Mouse (Mus musculus) activated CD4-positive, CD25-positive, alpha-beta regulatory T cell, adult 4 months (primary cell): ENCODE data around the gene Lrrc38. TPM values are rescaled to one million over a fixed set of nuclear protein-coding genes. Genes with fewer than 3 reads are reported as not detected.
"Not testable (repeated sequence)": the region's sequence is repeated elsewhere in the genome, so short reads cannot be mapped to it uniquely, and the experiment has no call there.

Experiments used
- ATAC-seq: one replicate; pipeline ENCODE4 v1.8.0; 2017
- polyA plus RNA-seq, 2 experiments: library from polyadenylated mRNA; unstranded; fragments of 100-300 nt; shearing (Covaris generic); gene quantifications; one replicate each; pipeline ENCODE4 v1.2.1; 2017

Lrrc38 gene
- not detected for polyA plus RNA-seq

DNA sequence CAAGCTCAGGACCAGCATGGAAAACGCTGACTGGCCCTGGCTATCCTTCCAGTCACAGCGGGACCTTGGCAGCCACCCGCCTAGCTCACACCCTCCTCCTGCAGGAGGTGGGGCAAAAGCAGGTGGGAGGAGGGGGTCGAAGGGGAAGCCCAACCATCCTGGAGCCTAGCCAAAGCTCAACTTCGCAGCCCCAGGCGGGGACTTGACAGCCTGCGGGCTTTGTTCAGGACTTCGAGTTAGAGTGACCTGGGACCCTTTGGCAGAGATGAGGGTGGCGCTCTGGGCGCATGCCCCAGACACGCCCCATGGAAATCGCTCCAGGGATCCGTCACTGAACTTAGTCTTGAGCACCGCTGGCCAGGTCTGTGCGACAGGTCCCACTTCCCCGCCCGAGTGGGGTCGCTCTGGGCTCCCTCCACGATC, at the start of gene Lrrc38:
TSS of gene Lrrc38 (plus strand) at position 274 of the 423 bp plus-strand sequence.
- no peak for ATAC-seq

DNA sequence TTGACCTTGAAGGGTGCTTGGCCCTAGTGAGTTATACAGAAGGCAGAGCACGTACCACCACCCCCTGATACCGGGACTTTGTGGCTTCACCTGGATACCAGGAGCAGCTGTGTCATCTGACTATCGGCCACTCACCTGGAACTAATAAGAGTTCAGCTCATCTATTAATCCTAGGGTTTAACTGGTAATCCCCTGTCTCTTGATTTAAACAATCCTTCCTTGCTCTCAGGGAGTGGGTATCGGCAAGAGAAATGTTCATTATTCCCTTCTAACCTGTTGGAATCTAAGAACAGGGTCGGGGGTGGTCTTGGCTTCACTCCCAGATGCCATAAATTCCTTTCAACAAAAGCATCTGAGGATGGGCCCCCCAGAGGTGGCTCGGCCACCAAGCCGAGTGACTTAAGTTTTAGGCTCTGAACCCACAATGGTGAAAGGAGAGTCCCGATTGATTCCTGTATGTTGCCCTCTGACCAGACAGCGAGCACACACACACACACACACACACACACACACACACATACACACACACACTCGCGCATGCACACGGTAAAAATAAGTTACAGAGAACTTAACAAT, 49.4 kb upstream of the Lrrc38 start:
- ATAC-seq: no peak

DNA sequence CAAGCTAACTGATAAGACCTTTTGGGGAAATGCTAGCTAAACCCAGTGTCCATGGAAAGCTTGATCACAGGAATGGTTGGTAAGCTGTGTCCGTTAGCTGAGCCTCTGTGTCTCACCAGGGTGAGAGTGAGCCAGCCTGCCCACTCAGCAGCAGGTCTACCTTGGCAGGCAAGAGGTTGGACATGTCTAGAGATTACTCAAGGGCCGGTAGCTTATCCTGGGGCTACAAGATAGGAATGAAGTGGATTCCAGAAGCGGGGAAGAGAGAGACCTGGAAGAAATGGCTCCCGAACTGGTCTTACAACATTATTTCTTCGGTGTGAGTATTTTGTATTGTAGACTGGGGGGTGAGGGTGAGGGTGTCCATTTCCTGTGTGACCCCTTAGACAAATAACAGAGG, 48.5 kb upstream of the Lrrc38 start:
- no peak for ATAC-seq

DNA sequence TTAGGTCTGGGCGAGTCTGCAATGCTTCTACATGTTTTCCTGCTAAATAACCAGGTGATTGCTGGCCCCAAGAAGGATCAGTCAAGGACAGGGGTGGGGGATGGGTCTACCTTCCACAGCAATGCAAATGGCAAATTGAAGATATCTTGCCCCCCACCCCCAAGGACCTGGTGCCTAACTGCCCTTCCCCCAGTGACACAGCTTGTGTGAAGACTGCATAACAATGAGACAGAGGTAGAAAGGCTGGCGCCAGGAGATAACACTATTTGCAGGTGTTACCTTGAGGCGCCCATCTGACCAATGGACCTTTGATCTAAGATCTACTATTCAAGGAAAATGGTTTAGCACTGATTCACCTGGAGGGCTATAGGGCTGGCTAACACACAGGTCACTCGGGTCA, 47.7 kb upstream of the Lrrc38 start:
- ATAC-seq: no peak

DNA sequence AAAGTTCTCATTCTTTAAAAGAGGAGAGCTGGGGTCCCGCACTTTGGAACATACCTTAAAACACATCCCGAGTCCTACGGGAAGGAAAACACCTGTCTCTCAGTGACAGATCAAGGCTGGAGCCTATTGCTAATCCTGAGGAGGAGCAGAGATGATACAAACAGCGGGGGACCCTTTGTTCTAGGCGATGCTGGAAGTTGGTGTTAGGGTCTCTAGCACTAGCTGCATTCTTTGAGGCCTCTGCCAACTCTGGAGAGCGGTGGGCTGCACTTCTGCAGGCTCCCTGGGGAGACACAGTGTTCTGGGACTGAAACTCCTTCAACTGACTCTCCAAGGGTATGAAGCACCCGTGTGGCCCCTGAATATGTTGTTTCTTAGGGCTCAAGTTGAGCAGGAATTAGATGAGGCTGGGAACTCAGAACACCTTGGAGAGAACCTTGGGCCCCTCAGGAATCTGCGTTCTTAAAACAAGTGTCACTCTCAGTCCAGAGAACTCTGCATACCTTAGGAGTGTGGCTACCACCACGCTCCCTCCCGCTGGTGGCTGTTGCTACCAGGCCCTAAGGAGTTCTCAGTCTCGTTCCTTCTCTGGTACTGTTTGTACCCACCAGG, 47.2 kb upstream of the Lrrc38 start:
- no peak for ATAC-seq

DNA sequence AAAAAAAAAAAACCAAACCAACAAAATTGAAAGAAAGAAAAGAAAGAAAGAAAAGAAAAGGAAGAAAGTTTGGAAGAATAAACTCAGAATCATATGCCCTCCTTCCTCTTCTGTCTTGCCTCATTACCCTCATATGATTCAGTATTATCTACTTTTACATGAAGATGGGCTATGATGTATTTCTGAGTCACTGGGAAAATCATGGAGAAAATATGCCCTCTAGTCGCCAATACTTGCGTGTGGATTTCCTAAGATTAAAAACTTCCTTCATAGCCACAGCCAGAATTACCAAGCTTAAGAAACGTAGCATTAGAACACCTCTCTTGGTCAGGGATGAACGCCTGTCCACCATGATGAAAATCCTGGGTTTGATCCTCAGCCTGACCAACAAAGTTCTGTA, 44.5 kb upstream of the Lrrc38 start:
- ATAC-seq: no peak

DNA sequence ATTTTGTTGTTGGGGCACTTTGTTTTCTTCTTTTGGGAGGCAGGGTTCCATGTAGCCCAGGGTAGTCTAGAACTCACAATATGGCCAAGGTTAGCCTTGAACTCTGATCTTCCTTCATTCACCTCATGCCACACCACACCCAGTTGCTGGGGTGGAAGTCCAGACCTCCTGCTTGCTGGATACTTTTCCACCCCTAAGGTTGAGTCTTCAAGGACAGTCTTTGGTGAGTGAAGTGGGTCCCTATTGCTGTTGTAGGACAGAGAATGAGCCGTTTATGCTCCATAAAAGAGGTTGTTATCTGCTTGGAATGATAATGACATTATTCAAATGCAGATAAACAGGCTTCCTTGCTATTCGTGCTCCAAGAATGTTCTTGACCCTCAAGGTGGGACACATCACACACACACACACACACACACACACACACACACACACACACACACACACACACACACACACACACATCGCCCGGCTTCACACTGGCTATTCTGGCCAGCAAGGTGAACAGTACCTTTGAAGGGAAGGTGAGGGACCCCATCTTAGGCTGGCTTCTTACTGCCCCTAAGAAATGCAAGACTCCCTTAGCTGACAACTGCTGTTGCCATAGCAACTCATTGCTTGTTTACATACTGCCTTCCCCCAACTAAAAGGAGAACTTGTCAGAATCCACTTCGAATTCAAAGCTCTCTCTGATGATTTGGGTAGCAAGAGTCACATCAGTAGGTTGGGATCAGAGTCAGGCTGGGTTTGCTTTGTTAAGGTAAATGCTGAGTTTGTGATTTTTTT, 43.4 kb upstream of the Lrrc38 start:
- ATAC-seq: no peak

DNA sequence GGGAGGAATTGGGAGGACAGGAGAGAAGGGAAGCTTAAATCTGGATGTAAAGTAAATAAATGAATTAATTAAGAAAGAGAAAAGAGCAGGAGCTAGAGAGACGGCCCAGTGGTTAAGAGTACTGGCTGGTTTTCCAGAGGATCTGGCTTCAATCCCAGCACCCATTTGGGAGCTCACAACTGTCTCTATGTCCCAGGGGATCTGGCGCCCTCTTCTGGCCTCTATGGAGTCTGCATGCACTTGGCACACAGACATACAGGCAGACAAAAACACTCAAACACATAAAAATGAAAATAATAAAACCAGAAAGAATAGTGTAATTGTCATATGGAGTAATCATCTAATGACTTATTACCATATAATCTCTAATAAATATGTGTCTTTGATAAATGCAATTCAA, 38.2 kb upstream of the Lrrc38 start:
- ATAC-seq: no peak

DNA sequence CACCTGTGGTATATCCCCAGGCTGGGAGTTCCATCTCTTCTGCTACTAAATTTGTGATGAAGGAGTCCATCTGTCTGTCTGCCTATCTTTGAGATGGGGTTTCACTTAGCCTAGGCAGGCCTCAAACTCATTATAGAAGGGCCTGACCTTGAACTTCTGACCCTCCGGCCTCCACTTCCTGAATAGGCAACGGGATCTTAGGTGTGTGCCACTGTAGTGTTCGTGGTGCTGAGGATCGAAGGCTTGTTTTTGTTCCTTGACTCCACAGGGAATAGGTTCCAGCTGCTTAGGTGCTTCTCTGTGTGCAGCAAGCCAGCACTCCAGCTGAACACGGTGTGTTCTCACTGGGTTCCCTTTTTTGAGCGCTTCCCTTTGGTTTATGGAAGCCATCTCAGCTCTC, 36.3 kb upstream of the Lrrc38 start:
- no peak for ATAC-seq

DNA sequence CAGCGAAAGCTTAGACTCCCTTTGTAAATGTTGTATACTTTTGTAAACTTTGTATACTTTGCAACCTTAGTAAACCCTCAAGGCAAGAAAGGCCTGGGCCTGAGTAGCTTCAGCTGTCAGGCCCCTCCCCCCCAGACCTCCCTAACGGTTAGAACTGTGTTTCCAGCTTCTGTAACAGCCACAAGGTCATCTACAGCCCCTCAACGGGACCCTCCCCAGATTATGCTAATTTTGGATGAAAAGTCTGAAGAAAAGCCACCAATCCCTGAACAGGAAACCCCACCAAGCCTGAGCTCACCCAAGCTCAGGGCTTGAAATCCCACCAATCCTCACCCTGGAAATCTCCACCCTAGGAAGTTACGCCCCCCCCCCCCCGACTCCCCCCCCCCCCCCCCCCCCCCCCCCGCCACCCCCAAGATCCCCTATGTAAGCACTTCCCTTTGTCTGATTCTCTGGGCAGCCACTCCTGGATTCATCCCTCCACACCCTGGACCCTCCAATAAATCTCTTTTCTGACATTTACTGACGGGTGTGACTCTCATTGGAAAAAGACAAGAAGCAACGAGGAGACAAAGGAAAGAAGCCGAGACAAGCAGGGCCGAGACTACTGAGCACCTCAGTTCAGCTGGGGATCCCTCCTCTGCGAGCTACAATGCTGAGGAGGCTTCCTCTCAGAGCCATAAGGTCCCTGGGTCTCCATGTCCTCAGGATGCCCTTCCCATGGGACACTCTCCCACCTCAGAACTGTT, 25.2 kb upstream of the Lrrc38 start:
- ATAC-seq: no peak

DNA sequence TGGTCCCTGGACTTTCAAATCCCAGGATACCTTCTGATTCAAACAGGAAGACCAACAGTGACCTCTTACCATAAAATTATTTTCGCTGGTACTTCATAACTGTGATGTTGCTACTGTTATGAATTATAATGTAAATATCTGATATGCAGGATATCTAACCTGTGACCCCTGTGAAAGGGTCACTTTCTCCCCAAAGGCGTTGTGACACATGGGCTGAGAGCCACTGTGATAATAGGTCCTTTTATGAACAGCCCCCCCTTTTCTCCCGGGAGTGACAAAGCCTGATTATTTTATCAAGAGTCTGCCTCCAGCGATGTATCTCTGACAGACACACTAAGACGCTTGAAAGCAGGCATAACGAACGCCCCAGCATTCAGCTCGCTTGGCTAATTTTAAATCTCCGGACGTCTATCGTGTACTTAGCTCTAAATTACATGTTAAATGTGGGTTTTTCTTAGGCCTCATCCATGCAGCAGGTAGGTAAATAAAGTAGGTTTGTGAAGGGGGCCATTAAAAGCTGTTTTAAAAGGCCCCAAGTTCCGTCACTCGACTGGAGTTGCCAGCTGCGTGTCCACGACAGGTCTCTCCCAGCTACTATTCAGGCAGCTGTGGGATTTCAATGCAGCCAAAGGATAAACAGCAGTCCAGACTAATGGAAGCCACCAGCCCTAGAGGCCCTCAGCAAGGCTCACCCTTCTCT, 24.5 kb upstream of the Lrrc38 start:
- ATAC-seq: no peak

DNA sequence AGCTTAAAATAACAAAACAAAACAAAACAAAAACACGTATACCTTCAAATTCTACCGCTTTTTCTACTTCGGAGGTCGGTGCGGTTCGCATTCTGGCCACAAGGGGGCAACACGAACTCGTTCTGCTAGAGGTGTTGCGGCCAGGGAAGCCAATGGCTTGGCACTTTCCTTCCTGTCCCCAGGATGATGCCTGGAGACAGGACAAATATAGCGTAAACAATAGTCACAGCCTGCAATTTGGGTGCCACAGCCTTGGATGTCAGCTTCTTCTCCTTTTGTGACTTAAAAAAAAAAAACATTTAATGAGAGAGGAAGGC, 24.0 kb upstream of the Lrrc38 start:
- ATAC-seq: no peak

DNA sequence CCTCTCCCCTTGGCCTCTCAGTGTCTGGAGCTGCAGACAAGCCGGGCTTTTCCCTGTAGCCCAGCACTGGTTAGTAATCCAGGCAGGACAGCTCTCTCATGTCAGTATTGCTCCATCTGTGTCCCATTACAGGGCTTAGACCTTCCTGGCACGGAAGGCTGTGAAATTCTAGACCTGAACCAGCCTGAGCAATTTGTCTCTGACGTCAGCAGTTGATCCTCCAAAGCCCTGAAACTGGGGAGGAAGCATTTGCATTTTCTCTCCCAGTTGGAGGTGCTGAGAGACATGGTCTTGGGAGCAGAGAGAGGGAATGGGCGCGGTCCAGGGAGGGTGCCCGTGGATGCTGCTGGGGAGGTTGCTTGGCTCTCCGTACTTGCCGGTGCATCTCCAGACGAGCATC, 19.0 kb upstream of the Lrrc38 start:
- ATAC-seq: no peak

DNA sequence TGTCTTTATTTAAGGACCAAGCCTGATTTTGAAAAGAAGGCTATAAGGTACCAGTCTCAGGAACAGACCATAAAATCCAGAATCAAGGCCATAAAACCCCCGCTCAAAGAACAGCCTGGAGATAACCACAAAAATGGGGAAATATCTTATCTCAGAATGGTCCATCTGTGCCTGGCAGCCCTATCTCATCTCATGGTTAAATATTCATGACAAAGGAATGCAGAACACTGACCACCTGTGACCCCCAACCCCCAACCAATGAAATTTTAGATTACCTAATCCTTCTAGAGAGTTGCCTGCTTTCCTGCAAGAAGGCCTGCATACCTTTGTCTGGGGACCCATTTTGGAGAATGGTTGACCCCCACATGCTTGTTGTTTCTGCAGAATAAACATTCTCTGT, 17.8 kb upstream of the Lrrc38 start:
- ATAC-seq: no peak

DNA sequence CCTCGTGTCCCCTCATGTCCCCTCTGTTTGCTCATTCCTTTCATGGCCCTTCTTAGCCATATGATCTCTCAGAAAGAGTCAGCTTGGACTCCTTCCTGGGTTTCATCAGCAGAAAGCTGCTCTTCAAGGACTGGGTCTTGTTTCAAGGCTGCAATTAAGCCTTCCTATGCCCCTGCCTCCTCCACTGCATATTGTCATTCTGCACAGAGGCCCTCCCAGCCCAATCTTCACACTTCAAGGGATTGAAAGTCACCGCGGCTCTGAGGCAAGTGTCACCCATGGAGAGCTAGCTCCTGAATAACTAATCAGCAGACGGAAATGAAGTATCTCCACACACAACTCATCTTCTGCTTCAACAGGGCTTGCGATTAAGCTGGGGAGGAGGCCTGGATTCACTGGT, 15.4 kb upstream of the Lrrc38 start:
- no peak for ATAC-seq

DNA sequence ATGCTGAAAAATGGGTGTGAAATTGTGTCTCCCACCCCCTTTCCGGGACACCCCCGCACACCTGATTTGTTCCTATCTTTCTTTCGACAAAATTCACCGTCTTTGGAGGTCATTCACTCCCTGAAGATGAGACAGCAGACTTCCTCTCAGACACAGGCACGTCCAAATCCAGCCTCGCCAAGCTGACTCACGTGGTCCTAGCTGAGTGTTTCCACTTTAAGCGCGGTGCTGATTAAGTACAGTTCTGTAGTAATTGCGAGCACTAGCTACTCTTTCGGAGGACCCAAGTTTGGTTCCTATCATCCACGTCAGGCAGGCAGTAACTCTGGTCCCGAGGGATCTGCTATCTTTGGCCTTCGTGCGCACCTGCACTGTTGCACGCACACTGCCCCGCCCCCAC, 14.6 kb upstream of the Lrrc38 start:
- ATAC-seq: no peak

DNA sequence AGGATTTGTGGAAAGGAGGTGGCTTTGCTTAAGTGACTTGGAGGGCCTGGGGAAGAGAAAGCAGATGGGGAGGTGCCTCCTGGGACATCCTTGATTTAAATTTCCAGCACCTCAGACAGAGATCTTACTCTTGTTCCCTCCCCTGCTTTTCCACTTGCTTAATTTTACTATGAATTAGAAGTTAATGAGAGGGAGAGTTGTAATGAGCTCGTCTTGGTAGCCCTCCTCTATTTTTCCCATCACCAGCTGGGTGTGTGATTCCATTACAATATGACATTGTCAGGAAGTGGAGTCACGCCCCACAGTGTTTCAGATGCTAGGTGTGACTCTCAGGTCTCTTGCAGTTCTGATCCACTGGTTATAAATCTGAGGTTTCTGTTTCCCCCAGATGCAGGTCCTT, 13.5 kb upstream of the Lrrc38 start:
- no peak for ATAC-seq

DNA sequence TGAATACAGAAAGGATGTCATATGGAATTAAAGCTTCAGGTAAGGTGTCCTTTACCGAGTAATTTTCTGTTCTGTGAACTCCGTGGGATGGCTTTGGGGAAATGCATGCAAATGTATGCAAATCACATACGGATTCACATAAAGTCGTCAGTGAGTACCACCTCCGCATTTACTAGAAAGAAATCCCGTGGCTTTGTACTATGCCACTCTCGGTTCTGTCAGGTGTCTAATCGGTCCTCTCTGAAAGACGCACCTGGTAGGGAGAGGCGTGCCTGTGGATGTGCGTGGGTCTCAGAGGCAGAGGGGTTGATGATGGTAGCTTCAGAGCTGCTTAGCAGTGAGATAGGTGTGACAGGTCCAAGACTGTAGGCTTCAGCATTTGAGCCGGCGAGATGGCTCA, 9.7 kb upstream of the Lrrc38 start:
- no peak for ATAC-seq

DNA sequence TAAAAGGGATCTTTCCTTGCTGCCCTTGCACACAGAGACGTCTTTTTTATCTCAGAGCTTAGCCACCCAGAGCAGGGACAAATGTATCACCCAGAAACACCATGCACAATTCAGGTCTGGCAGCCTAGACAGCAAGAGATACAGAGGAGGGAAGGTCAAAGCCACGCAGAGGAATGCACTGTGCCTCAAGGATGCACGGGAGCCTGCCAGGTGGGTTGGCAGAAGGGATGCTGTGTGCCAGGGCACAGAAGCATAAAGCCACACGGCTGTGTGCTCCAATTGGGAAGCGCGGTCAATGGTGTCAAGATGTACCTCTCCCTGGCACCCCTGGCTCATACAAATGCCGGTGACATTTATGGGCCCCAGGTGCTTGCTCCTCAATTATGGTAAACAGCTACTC, 8.1 kb upstream of the Lrrc38 start:
- no peak for ATAC-seq

DNA sequence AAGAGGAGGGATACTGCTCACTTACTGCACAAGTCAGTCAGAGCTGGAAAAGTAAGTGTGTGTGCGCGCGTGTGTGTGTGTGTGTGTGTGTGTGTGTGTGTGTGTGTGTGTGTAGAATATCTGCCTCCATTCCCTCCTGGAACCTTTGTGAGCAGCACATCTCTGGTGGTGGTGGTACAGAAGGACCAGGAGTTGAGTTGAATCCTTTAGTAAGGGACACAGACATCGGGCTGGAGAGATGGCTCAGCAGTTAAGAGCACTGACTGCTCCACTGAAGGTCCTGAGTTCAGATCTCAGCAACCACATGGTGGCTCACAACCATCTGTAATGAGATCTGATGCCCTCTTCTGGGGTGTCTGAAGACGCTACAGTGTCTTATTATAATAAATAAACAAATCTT, 4.1 kb upstream of the Lrrc38 start:
- ATAC-seq: not testable (repeated sequence)

DNA sequence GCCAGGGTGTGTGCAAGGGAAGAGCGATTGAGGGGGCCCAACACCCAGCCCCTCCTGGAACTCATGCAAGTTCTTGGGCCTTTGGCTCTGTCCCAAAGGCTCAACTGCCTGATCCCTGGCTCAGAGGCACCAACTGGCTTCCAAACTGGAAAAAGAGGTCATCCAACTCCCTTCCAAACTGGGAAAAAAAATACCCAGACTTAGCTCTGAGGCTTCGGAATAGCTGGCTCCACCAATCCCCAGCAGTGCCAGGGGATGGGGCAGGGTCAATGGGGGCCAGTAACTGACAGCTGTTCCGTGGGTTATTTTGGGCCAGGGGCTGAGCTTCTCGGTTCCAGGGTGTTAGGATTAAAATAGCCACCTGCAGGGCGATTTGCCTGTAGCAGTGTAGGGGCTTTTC, 879 bp upstream of the Lrrc38 start:
- no peak for ATAC-seq

DNA sequence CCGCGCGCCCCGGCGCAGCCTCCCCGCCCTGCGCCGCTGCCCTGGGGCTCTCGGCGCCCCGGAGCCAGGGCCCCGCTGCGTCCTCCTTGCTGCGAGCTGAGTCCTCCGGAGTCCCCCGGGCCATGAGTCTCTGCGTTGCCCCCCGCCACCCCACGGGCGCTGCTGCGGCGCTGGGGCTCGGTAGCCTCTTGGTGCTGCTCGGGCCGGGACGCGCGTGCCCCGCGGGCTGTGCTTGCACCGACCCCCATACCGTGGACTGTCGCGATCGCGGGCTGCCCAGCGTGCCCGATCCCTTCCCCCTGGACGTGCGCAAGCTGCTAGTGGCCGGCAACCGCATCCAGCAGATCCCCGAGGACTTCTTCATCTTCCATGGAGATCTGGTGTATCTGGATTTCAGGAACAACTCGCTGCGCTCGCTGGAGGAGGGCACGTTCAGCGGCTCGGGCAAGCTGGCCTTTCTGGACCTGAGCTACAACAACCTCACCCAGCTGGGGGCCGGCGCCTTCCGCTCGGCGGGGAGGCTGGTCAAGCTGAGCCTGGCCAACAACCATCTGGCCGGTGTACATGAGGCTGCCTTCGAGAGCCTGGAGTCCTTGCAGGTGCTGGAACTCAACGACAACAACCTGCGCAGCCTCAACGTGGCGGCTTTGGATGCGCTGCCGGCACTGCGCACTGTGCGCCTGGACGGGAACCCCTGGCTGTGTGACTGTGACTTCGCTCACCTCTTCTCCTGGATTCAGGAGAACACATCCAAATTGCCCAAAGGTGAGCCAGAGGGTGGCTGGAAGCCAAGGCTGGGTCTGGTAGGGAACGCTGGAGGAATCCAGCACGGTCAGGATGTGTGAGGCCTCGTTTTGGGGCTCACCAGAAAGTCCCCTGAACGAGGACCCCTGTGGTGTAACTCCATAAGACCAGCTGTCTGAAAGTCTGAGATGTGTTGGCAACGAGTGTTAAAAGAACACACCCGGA, 774 bp downstream of the Lrrc38 start:
- ATAC-seq: no peak
